Mouse (Mus musculus): ENCODE data around the gene Rnf212b. TPM values are rescaled to one million over a fixed set of nuclear protein-coding genes. Genes with fewer than 3 reads are reported as not detected.
A peak's percentile ranks its signal among the peaks of the same experiment; 100 is the strongest.

Rnf212b gene
- polyA plus RNA-seq, 1 experiment from 2014 or later, result not detected

- peaks cover 35% of the 10 kb centered on the region for H3K36me3 ChIP-seq (replicated peaks; ENCODE audit: insufficient read depth, low read length)
- no peak overlapping the region for H3K9ac ChIP-seq (replicated peaks)
- H3K4me1 ChIP-seq (ENCODE audit: insufficient read depth), result peaks cover 8% of the 10 kb centered on the region; the same call in 1 of the 2 replicates
- DNase-seq (peak; percentile 66), ATAC-seq (peak; percentile 70)
- H3K4me2 ChIP-seq (ENCODE audit: low read depth, low read length), result no peak overlapping the region
- H3K27me3 ChIP-seq (ENCODE audit: insufficient read depth, low read length), result no peaks in the 10 kb centered on the region
- TF ChIP-seq CTCF (IDR thresholded peaks at IDR 0.05; ENCODE audit: low read depth), result peak; percentile 85
- TF ChIP-seq EP300 (IDR thresholded peaks at IDR 0.05; ENCODE audit: low read depth), result no peak
- H3K27ac ChIP-seq (ENCODE audit: low read depth), result no peak overlapping the region
- WGBS (ENCODE audit: insufficient replicate concordance), result 1% methylated on average over 3 of the region's 3 CpGs
- H3K9me3 ChIP-seq (ENCODE audit: low read length), result no peaks in the 10 kb centered on the region
- no peak overlapping the region for H3K4me3 ChIP-seq (ENCODE audit: low read depth, low read length)
Measured at GRCm38 (mm10) chr14:54900383-54900782, 86.4 kb downstream of the Rnf212b start.

GRCm38 (mm10) chr14:54903641-54904040, 89.7 kb downstream of the Rnf212b start:
- no peak for DNase-seq
- 87% methylated on average over 4 of the region's 4 CpGs for WGBS (ENCODE audit: insufficient replicate concordance)
- no peak overlapping the region for H3K27ac ChIP-seq (ENCODE audit: low read depth)
- H3K9ac ChIP-seq (replicated peaks), result no peak overlapping the region
- H3K4me3 ChIP-seq (ENCODE audit: low read depth, low read length), result no peak overlapping the region
- peaks cover 6% of the 10 kb centered on the region; the same call in 1 of the 2 replicates for H3K36me3 ChIP-seq (replicated peaks; ENCODE audit: insufficient read depth, low read length)
- no peak for ATAC-seq
- no peaks in the 10 kb centered on the region for H3K27me3 ChIP-seq (ENCODE audit: insufficient read depth, low read length)
- H3K4me1 ChIP-seq (ENCODE audit: insufficient read depth), result peaks cover 4% of the 10 kb centered on the region; the same call in 1 of the 2 replicates
- H3K4me2 ChIP-seq (ENCODE audit: low read depth, low read length), result no peak overlapping the region
- no peaks in the 10 kb centered on the region for H3K9me3 ChIP-seq (ENCODE audit: low read length)
- TF ChIP-seq EP300 (IDR thresholded peaks at IDR 0.05; ENCODE audit: low read depth) (no peak), CTCF (IDR thresholded peaks at IDR 0.05; ENCODE audit: low read depth) (no peak)

Other genes starting within 250 kb of the Rnf212b start
- 6.6 and 11.1 TPM in 2 replicates for gene Ajuba, start 236.6 kb upstream of the Rnf212b start, polyA plus RNA-seq (2015; fragmentation: Nextera tagmentation; extraction: Ambion mirVana)
- 1.2 and 1.4 TPM in 2 replicates for gene 4931414P19Rik, start 208.1 kb upstream of the Rnf212b start, polyA plus RNA-seq (2015; fragmentation: Nextera tagmentation; extraction: Ambion mirVana)
- 148 and 157 TPM in 2 replicates for gene Psmb5, start 196.1 kb upstream of the Rnf212b start, polyA plus RNA-seq (2015; fragmentation: Nextera tagmentation; extraction: Ambion mirVana)
- not detected in 2 replicates for gene Psmb11, start 192.7 kb upstream of the Rnf212b start, polyA plus RNA-seq (2015; fragmentation: Nextera tagmentation; extraction: Ambion mirVana)
- gene Gm17606, start 173.2 kb upstream of the Rnf212b start, polyA plus RNA-seq (2015; fragmentation: Nextera tagmentation; extraction: Ambion mirVana), result not detected in 2 replicates
- gene Cdh24, start 172.8 kb upstream of the Rnf212b start, polyA plus RNA-seq (2015; fragmentation: Nextera tagmentation; extraction: Ambion mirVana), result 0.09 and 0.11 TPM in 2 replicates
- gene 1700123O20Rik, start 127.9 kb upstream of the Rnf212b start, polyA plus RNA-seq (2015; fragmentation: Nextera tagmentation; extraction: Ambion mirVana), result 50.9 and 53.3 TPM in 2 replicates
- 28.4 and 38.0 TPM in 2 replicates for gene Acin1, start 127.2 kb upstream of the Rnf212b start, polyA plus RNA-seq (2015; fragmentation: Nextera tagmentation; extraction: Ambion mirVana)
- gene Gm29776, start 115.3 kb upstream of the Rnf212b start, polyA plus RNA-seq (2015; fragmentation: Nextera tagmentation; extraction: Ambion mirVana), result not detected in 2 replicates
- 13.7 and 15.0 TPM in 2 replicates for gene Cebpe, start 102.0 kb upstream of the Rnf212b start, polyA plus RNA-seq (2015; fragmentation: Nextera tagmentation; extraction: Ambion mirVana)
- 2.2 and 2.8 TPM in 2 replicates for gene Slc7a8, start 32.2 kb upstream of the Rnf212b start, polyA plus RNA-seq (2015; fragmentation: Nextera tagmentation; extraction: Ambion mirVana)
- gene Homez, start 56.8 kb downstream of the Rnf212b start, polyA plus RNA-seq (2015; fragmentation: Nextera tagmentation; extraction: Ambion mirVana), result 3.9 and 4.0 TPM in 2 replicates
- 0.85 and 0.99 TPM in 2 replicates for gene Ppp1r3e, start 63.4 kb downstream of the Rnf212b start, polyA plus RNA-seq (2015; fragmentation: Nextera tagmentation; extraction: Ambion mirVana)
- 1.1 and 1.4 TPM in 2 replicates for gene Bcl2l2, start 69.2 kb downstream of the Rnf212b start, polyA plus RNA-seq (2015; fragmentation: Nextera tagmentation; extraction: Ambion mirVana)
- gene Gm20521, start 69.3 kb downstream of the Rnf212b start, polyA plus RNA-seq (2015; fragmentation: Nextera tagmentation; extraction: Ambion mirVana), result 0.11 and 0.19 TPM in 2 replicates
- gene Pabpn1, start 78.4 kb downstream of the Rnf212b start, polyA plus RNA-seq (2015; fragmentation: Nextera tagmentation; extraction: Ambion mirVana), result 38.2 and 46.6 TPM in 2 replicates
- 1.1 TPM in 2 replicates for gene Slc22a17, start 99.0 kb downstream of the Rnf212b start, polyA plus RNA-seq (2015; fragmentation: Nextera tagmentation; extraction: Ambion mirVana)
- 0.21 and 0.26 TPM in 2 replicates for gene Efs, start 112.0 kb downstream of the Rnf212b start, polyA plus RNA-seq (2015; fragmentation: Nextera tagmentation; extraction: Ambion mirVana)
- not detected in 2 replicates for gene Il25, start 118.6 kb downstream of the Rnf212b start, polyA plus RNA-seq (2015; fragmentation: Nextera tagmentation; extraction: Ambion mirVana)
- 0.17 TPM in 1 of 2 replicates, not detected in the other for gene Cmtm5, start 122.1 kb downstream of the Rnf212b start, polyA plus RNA-seq (2015; fragmentation: Nextera tagmentation; extraction: Ambion mirVana)
- 0.36 TPM in 2 replicates for gene Myh6, start 152.8 kb downstream of the Rnf212b start, polyA plus RNA-seq (2015; fragmentation: Nextera tagmentation; extraction: Ambion mirVana)
- gene Gm17428, start 162.8 kb downstream of the Rnf212b start, polyA plus RNA-seq (2015; fragmentation: Nextera tagmentation; extraction: Ambion mirVana), result not detected in 2 replicates
- 0.18 and 2.0 TPM in 2 replicates for gene Myh7, start 180.5 kb downstream of the Rnf212b start, polyA plus RNA-seq (2015; fragmentation: Nextera tagmentation; extraction: Ambion mirVana)
- 30.6 and 32.0 TPM in 2 replicates for gene Ngdn, start 201.3 kb downstream of the Rnf212b start, polyA plus RNA-seq (2015; fragmentation: Nextera tagmentation; extraction: Ambion mirVana)